Mouse (Mus musculus) B cell, adult 2 months (primary cell): Measurements from ENCODE around the gene Zc3h8.

Source experiments
- DNase-seq, 2 experiments: peaks; one replicate each; pipeline ENCODE4 v3.0.0; 2022

The Zc3h8 gene

DNA sequence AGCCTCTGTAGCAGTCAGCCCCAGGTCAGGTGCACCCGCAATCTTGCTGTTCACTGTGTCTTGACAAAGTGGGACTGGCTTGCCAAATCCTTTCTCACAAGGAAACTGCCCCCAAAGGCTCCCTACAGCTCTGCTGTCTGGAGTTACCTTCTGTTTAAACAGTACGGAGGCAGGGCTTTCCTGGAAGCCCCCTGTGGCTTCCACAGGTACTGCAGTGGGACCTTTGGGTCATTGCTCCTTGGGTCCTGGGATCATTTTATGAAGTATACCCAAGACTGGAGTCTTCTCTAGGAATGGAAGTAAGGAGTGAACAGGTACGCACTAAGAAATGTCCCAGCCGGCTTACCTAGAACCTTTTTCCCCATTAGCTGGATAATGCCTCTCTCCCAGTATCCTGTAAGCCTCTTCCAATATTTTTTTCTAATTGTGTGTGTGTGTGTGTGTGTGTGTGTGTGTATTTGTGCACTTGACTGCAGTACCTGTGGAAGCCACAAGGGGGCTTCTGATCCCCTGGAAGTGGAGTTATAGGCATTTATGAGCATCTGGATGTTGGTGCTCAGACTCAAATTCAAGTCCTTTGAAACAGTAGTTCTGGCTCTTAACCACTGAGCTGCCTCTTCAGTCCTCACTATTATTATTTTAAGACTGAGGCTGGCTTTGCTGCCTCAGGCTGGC lies 53.1 kb downstream of the Zc3h8 start:
- DNase-seq: peak; percentile 11

DNA sequence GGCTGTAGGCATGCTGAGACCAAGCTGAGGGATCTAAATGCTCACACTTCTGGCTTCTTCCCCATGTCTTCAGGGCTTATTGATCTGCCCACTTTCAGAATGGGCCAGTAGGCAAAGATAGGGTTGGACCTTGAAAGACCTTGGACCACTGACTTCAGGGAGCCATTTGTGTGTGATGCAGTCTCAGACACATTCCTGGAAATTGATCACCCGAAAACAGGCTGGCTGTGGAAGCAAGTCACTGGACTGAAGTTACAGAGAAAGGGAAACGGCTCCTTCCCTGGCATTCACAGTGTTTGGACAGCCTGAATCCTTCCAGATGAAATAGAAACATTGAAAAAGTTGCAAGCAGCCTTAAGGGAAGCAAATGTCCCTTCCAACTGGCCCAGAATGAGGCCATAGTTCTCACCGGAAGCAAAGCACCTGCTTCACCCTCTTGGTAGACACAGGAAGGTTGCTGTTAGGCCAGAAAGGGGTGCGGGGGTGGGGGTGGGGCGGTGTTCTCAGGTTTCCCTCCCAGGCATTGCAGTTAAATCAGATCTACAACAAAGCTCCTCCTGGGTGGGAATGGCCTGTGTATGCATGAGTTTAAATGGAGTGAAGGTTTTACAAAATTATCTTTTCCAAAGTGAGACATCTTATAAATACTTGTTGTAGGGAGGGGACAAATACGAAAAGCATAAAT lies 55.9 kb downstream of the Zc3h8 start:
- no peak for DNase-seq

DNA sequence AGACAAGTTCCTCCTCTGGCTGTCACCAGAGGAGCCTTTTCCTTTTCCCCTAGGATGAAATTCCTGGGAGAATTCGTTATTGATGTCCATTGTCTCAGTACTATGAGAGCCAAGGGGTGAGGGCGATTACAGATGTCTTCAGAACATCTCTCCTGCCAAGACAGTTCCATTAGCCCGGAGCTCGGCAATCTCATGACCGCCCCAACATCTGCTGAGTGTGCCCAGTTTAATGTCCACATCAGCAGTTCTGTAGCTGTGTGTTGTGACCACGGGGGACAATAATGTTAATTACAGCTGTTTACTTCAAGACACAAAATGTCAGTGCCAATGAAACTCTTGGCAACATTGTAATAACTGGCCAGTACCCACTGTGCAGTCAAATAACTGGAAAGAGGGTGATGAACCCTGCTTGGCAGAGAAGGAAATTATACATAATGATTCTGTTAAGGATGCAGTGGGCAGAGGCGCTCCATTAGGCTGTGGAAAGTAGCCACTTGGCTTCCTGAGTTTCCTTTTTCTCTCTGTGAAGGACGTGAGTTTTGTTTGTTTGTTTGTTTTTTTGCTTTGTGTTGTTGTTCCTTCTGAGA lies 58.6 kb downstream of the Zc3h8 start:
- DNase-seq: no peak

DNA sequence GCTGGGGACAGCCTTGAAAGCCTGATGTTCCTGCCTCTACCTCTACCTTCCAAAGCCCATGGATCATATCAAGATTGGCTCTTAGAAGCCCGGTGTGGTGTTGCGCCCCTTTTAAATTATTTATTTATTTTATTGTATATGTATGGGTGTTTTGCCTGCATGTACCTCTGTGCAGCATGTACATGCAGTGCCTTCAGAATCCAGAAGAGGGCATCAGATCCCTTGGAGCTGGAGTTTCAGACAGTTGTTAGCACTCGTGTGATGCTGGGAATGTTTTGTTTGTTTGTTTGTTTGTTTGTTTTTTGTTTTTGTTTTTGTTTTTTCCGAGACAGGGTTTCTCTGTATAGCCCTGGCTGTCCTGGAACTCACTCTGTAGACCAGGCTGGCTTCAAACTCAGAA lies 62.6 kb downstream of the Zc3h8 start:
- peak; percentile 41 to 48 for DNase-seq
